Mouse (Mus musculus) gastrocnemius, postnatal 14 days (tissue): Measurements from ENCODE around the gene Nup54. TPM values are rescaled to one million over a fixed set of nuclear protein-coding genes. Genes with fewer than 3 reads are reported as not detected.

Source experiments
- DNase-seq: peaks from one replicate; pipeline ENCODE4 v3.0.0; 2021; ENCODE audit warnings: mixed read lengths
- intact Hi-C: fragments of 180-260 bp; cut with DNase I; formaldehyde crosslinking; loops from one replicate; pipeline ENCODE4 v1.15.1; 2025; ENCODE audit warnings: low total_unique reads
- total RNA-seq, 2 experiments: library from RNA; stranded (reverse); gene quantifications; 2 replicates each; pipeline ENCODE4 v1.2.3; 2021

The Nup54 gene
- total RNA-seq, 2 experiments from 2014 or later, result 8.9 to 9.9 TPM

DNA sequence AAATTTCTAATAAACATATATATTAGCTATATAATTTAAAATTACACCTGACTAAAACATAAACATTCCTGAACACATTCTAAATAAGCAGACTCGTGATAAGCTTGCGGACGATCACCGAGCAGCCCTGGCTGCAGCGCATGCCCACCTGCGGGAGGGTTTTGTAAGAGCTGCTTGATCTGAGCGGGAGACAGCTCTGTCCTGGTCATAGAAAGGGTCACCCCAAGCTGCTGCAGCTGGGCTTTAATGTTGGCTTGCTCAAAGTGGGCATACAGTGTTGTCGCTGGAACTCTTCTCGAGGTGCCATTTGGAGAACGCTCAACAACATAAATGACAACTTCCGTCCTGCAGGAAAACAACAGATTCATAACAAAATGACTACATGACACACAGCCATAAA lies 10.9 kb downstream of the Nup54 start:
- no peak for DNase-seq
- intact Hi-C loops, result no loop called here

DNA sequence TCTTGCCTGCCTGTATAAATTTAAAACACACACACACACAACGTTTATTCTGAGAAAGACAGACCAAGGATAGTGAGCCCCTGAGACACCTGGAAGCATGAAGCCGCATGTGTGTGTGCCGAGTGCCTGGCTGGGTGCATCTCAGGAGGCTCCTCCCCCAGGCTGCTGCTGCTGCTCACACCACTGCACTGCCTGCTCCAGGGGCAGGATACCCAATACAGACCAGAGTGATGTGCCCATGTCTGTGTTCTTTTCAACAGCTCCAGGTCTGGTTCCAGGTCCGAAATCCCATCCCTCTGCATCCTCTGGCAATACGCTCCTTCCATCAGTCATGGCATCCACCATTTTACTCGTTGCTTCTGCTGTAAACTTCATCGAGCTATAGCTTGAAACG lies 21.0 kb downstream of the Nup54 start:
- no peak for DNase-seq
- intact Hi-C loops, result no loop called here

GRCm38 (mm10) chr5:92413271-92413981 lies 21.6 kb downstream of the Nup54 start:
- no peak for DNase-seq
- intact Hi-C loops, result no loop called here

DNA sequence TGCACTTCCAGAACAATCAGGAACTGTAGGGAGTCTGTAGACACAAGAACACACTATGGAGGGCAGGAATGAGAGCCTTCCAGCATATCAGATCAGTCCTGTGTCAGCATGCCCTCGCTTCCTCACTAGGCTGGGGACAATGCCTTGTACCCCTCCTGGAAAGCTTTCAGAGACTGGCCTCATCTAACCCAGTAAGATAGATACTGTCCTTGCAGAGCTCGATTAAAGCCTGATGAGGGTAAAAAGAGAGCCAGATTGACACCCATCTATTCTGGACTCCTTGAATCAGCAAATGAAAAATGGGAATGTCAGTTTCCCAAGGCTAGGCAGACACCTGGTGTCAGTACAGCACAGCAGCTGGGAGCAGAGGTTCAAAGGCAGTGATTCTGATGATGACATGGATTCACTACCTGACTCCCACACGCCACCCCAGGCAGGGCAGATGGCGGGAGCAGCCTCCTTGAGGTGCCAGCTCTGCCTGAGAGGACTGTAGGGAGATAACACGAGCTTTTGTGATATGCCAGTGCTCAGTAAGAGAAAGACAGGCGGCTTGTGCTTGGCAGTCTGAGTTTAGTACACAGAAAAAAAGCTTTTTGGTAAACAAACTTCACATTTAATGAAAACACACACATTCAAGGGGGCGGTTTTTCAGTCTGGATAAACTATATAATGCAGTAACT lies 23.4 kb downstream of the Nup54 start:
- intact Hi-C loops, result no loop called here
- no peak for DNase-seq

DNA sequence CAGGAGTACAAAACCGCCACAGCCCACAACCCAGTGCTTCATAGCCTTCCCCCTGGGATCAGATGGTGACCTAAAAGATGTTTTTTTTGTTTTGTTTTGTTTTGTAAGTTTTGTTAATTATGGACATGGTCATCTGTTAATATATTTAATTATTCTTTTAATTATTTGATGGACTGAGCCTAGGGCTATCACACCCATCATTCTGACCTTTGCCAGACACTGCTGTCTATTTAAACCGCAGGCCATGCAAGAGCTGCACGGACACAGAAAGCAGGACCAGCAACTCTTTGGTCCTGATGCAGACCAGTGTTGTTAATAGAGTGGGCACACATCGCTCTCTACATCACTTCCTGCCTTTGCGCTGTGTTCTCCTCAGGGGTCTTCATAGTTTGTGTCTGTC lies 24.5 kb downstream of the Nup54 start:
- DNase-seq, result no peak
- intact Hi-C loops, result no loop called here

DNA sequence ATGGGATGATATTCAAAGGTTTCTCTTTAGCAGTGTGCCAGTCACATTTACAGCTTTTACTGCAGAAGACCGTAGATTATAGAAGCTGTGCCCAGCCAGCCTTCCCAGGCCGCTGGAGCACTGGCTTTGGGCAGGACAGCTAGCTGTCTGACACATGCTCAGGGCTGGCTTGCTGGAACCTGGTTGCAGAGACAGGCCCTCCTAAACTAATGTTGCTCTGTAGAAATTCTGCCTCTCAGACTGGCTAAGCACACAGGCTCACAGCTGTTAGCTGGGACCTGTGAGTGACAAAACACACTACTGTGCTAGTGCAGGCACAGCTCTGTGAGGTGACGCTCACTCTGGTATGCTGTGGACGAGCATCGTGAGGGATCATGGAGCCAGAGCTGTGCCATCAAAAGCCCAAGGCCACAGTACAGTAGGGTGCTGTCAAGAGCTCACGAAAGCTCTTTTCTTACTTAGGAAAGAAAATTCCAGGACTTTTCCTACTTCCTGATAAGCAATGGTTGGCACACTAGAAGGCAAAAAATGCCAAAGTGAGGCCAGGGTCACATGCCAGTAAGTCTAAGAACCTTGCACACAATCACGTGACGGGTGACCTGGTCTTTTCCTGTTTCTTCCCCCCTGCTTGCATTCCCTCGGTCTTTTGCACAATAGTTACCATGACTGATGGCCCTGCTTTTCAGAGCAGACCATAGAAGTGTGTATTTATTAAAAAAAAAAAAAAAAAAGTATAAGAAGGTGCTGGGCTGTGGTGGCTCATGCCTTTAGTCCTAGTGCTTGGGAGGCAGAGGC lies 25.5 kb downstream of the Nup54 start:
- intact Hi-C loops, result no loop called here
- no peak for DNase-seq

- DNase-seq, result no peak
- intact Hi-C loops, result no loop called here
Measured at GRCm38 (mm10) chr5:92404400-92404678, 30.7 kb downstream of the Nup54 start.

DNA sequence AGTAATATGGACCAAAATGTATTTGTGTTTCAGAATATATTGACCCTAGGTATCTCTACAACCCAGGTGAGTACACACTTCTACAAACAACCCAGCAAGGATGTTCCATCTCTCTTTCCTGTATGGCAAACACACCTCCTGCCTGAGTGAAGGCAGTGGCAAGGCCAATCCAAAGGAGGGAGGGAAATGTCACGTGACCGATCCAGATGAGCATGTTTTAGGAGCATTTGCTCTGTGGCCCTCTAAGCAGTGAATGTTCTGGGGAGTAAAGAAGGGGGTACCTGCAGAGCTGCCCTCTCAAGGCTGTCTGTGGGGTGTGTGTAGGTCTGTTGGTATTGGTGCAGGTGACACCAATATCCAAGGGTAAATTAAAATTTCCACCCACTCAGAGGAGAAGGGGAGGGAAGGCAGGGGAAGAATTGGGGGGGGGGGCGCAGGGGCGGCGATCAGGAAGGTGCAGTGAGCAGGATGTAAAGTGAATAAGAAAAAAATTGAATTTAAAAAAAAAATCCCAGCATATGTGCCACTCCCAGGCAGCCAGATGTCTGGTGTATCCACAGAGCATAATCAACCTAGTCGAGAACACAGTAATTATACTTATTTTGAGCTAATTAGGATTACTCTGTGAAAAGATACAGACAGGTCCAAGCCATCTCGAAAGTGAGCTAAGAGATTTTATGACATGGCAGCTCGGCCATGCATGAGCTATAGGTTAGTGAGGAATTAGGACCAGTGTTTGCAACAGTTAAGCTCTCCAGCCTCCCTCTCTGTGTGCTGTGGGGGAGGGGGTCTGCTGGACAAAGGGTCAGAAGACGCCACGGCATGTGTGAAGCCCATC lies 31.2 kb downstream of the Nup54 start:
- DNase-seq, result no peak
- intact Hi-C loops, result no loop called here

GRCm38 (mm10) chr5:92402816-92403215 lies 32.2 kb downstream of the Nup54 start:
- no peak for DNase-seq
- intact Hi-C loops, result no loop called here

DNA sequence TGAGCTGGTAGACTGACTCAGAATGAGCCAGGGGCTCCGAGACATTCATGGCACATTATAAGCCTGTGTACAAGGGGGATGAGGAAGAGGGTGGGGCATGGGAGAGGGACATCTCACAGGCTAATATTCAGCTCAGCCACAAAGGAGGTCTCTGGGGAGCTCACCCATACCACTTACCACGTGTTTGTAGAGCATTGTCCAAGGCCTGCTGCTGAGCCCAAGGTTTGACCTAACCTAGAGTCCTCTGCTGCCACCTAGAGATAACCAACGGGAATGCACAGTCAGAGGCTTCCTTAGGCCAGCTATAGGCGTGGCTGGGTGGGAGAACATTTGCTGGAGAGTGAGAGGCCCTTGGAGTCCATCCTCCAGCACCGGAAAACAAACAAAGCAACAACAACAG lies 36.9 kb downstream of the Nup54 start:
- intact Hi-C loops, result loop anchor here (5.0 kb wide), 1 partner anchor 86 kb away; the partner anchor contains the start of gene Sdad1

GRCm38 (mm10) chr5:92396476-92396875 lies 38.5 kb downstream of the Nup54 start:
- intact Hi-C loops, result loop anchor here (5.0 kb wide), 1 partner anchor 84 kb away; the partner anchor contains the start of gene Sdad1

More for the DNA sequence above, 36.9 kb downstream of the Nup54 start:
- DNase-seq, result peak; percentile 77

DNA sequence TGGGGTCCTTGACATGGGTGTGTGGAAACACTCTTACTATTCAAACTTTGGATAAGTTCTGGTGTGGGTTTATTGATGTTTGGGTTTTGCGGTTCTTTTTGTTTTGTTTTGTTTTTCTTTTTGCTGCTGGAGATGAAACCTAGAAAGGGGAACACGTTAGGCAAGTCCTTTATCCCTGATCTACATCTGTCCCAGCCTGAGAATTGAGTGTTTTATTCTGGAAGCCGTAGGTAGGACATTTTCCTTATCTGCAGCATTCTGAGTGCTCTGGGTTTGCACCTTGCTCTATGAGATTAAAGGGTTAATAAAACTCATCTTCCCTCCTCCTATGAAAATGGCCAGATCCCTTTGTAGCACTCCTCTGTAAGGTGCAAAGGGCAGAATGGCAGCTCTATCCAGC lies 39.3 kb downstream of the Nup54 start:
- intact Hi-C loops, result loop anchor here (5.0 kb wide), 1 partner anchor 83 kb away; the partner anchor contains the start of gene Sdad1
- DNase-seq, result no peak

More at GRCm38 (mm10) chr5:92396476-92396875, 38.5 kb downstream of the Nup54 start:
- DNase-seq, result no peak

DNA sequence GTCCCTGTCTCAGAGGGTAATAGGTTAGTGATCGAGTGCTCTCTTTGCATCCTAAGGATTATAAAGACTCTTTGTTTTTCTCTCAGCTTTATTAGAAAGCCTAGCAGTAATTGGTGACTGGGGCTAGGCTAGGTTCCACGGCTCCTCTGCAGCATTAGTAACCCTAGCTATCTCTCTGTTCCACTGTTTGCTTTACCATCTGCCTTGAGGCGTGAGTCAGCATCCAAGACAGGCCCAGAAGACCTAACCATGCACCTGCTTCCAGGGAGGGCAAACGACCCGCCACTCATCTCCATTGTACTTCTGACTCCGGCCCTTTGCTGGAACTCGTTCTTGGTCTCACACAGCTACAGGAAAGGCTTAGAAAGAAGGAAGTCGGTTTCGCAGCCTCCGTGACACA lies 41.2 kb downstream of the Nup54 start:
- DNase-seq, result no peak
- intact Hi-C loops, result no loop called here

GRCm38 (mm10) chr5:92392542-92392941 lies 42.5 kb downstream of the Nup54 start:
- no peak for DNase-seq
- intact Hi-C loops, result no loop called here

DNA sequence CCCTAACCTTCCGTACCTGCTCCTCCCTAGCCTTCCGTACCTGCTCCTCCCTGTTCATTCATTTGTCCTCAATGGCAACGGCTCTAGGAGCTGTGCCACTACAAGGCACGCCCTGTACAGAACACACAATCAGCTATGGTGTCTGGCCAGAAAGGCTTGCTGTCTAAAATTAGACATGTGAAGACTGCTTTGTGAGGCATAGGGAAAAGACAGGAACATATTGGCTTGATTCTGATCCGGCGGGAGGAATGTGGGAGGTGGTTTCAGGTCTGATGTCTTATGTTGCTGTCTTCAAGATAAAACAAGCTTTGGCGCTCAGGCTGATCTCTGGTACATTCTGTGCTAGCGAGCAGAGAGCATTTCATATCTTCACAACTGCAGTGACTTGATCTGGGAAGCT lies 44.4 kb downstream of the Nup54 start:
- DNase-seq, result no peak
- intact Hi-C loops, result no loop called here

- intact Hi-C loops, result no loop called here
- no peak for DNase-seq
Measured at GRCm38 (mm10) chr5:92389977-92390376, 45.0 kb downstream of the Nup54 start.

DNA sequence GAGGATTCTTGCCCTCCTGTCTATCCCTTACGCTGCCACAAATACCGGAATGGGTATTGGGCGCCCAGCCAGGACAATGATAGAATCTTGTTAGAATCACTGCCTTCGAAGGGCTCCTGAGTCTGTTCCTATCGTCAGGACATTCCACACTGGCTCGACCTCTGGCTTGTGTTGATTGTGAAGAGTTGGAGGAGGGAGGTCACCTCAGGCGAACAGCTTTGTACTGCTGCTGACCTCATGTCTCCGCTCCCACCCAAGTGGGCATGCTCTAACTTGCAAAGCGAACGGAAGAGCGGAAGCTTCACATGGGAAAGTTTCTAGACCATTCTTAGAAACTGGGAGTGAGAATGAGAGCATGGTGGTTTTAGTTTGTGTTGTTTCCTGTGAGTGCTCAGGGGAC lies 47.6 kb downstream of the Nup54 start:
- peak; percentile 60 for DNase-seq
- intact Hi-C loops, result no loop called here

DNA sequence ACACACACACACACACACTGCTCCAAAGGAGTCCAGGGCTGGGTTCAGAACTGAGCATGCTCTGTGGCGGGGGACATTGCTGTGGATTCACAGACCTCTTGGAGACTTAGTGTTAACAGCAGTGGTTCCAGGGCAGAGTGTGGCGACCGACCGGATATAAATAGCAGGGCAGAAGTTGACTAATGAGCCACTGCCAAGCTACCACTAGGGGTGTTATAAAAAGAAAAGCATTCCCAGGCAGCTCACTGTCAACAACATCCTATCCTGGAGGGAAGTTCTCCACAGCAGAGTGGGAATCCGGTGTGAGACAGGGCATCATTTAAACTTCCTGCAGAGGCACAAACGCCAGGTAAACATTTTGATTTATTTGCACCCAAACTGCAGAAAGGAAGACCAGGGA lies 48.4 kb downstream of the Nup54 start:
- peak; percentile 58 for DNase-seq
- intact Hi-C loops, result no loop called here

DNA sequence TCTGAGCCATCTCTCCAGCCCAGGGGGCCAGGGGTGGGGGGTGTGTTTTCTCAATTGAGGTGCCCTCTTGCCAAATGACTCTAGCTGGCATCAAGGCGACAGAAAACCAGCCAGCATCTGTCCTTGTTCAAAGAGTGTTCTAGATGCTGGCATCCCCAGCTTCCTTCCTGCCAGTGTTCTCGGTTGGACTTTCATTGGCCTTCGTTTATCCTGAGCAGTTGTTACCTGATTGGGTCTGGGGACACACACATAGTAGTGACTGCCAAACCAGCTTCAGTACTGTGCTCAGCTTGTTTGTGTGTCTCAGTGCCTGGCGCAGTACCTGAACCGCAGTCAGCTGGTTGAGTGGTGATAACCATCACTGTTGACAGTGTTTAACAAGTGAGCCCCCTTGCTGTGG lies 48.9 kb downstream of the Nup54 start:
- no peak for DNase-seq
- intact Hi-C loops, result no loop called here

DNA sequence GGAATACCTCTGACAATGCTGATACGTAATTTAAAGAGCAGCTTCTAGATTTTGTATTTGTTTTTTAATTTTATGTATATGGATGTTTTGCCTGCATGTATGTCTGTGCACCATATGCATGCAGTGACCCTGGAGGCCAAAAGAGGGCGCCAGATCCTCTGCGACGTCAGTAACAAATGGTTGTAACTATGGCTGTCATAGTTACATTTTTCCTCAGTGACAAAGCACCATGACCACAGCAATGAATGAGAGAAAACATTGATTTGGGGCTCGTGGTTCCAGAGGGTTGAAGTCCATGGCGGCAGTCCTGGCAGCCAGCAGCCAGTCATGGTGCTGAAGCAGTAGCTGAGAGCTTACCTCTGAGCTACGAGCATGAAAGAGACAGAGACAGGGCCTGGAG lies 50.2 kb downstream of the Nup54 start:
- DNase-seq, result no peak
- intact Hi-C loops, result loop anchor here (5.0 kb wide), 1 partner anchor 73 kb away; the partner anchor contains the start of gene Sdad1
